Mouse (Mus musculus): Measurements from ENCODE around the gene Doc2b. TPM values are rescaled to one million over a fixed set of nuclear protein-coding genes. Genes with fewer than 3 reads are reported as not detected.

Gene Doc2b
- polyA plus RNA-seq, 1 experiment: 9.3 TPM

- DNase-seq (ENCODE audit: low read depth): no peak
Measured at GRCm38 (mm10) chr11:75813085-75813484, 17.2 kb upstream of the Doc2b start.

GRCm38 (mm10) chr11:75811900-75812299 is 16.1 kb upstream of the Doc2b start:
- peak; percentile 71 for DNase-seq (ENCODE audit: low read depth)
- TF ChIP-seq POLR2A (IDR thresholded peaks at IDR 0.05; ENCODE audit: borderline replicate concordance, extremely low read depth, insufficient read depth, insufficient read length, poor library complexity, severe bottlenecking) (no peak), CTCF (IDR thresholded peaks at IDR 0.05; ENCODE audit: borderline replicate concordance, extremely low read depth, insufficient read depth, insufficient read length) (no peak)

More at GRCm38 (mm10) chr11:75813085-75813484, 17.2 kb upstream of the Doc2b start:
- TF ChIP-seq POLR2A (IDR thresholded peaks at IDR 0.05; ENCODE audit: borderline replicate concordance, extremely low read depth, insufficient read depth, insufficient read length, poor library complexity, severe bottlenecking) (no peak), CTCF (IDR thresholded peaks at IDR 0.05; ENCODE audit: borderline replicate concordance, extremely low read depth, insufficient read depth, insufficient read length) (no peak)

- no peak for TF ChIP-seq CTCF (IDR thresholded peaks at IDR 0.05; ENCODE audit: borderline replicate concordance, extremely low read depth, insufficient read depth, insufficient read length)
- TF ChIP-seq POLR2A (IDR thresholded peaks at IDR 0.05; ENCODE audit: borderline replicate concordance, extremely low read depth, insufficient read depth, insufficient read length, poor library complexity, severe bottlenecking): no peak
- no peak for DNase-seq (ENCODE audit: low read depth)
Measured at GRCm38 (mm10) chr11:75810526-75810925, 14.7 kb upstream of the Doc2b start.

GRCm38 (mm10) chr11:75807486-75807885 is 11.6 kb upstream of the Doc2b start:
- DNase-seq (ENCODE audit: low read depth): no peak
- TF ChIP-seq CTCF (IDR thresholded peaks at IDR 0.05; ENCODE audit: borderline replicate concordance, extremely low read depth, insufficient read depth, insufficient read length) (no peak), POLR2A (IDR thresholded peaks at IDR 0.05; ENCODE audit: borderline replicate concordance, extremely low read depth, insufficient read depth, insufficient read length, poor library complexity, severe bottlenecking) (no peak)

- DNase-seq (ENCODE audit: low read depth): no peak
- TF ChIP-seq POLR2A (IDR thresholded peaks at IDR 0.05; ENCODE audit: borderline replicate concordance, extremely low read depth, insufficient read depth, insufficient read length, poor library complexity, severe bottlenecking) (no peak), CTCF (IDR thresholded peaks at IDR 0.05; ENCODE audit: borderline replicate concordance, extremely low read depth, insufficient read depth, insufficient read length) (no peak)
Measured at GRCm38 (mm10) chr11:75801771-75802550, 6.1 kb upstream of the Doc2b start.

- TF ChIP-seq CTCF (IDR thresholded peaks at IDR 0.05; ENCODE audit: borderline replicate concordance, extremely low read depth, insufficient read depth, insufficient read length) (no peak), POLR2A (IDR thresholded peaks at IDR 0.05; ENCODE audit: borderline replicate concordance, extremely low read depth, insufficient read depth, insufficient read length, poor library complexity, severe bottlenecking) (no peak)
- DNase-seq (ENCODE audit: low read depth): no peak
Measured at GRCm38 (mm10) chr11:75801369-75801768, 5.5 kb upstream of the Doc2b start.

- TF ChIP-seq CTCF (IDR thresholded peaks at IDR 0.05; ENCODE audit: borderline replicate concordance, extremely low read depth, insufficient read depth, insufficient read length) (no peak), POLR2A (IDR thresholded peaks at IDR 0.05; ENCODE audit: borderline replicate concordance, extremely low read depth, insufficient read depth, insufficient read length, poor library complexity, severe bottlenecking) (no peak)
- DNase-seq (ENCODE audit: low read depth): no peak
Measured at GRCm38 (mm10) chr11:75796536-75797246, 842 bp upstream of the Doc2b start.

GRCm38 (mm10) chr11:75795321-75795636 is 570 bp downstream of the Doc2b start:
- TF ChIP-seq POLR2A (IDR thresholded peaks at IDR 0.05; ENCODE audit: borderline replicate concordance, extremely low read depth, insufficient read depth, insufficient read length, poor library complexity, severe bottlenecking) (no peak), CTCF (IDR thresholded peaks at IDR 0.05; ENCODE audit: borderline replicate concordance, extremely low read depth, insufficient read depth, insufficient read length) (no peak)
- no peak for DNase-seq (ENCODE audit: low read depth)

GRCm38 (mm10) chr11:75794602-75795320 is 1.1 kb downstream of the Doc2b start:
- DNase-seq (ENCODE audit: low read depth): no peak

GRCm38 (mm10) chr11:75793351-75793750 is 2.5 kb downstream of the Doc2b start:
- TF ChIP-seq CTCF (IDR thresholded peaks at IDR 0.05; ENCODE audit: borderline replicate concordance, extremely low read depth, insufficient read depth, insufficient read length): no peak
- no peak for TF ChIP-seq POLR2A (IDR thresholded peaks at IDR 0.05; ENCODE audit: borderline replicate concordance, extremely low read depth, insufficient read depth, insufficient read length, poor library complexity, severe bottlenecking)
- DNase-seq (ENCODE audit: low read depth): no peak

More at GRCm38 (mm10) chr11:75794602-75795320, 1.1 kb downstream of the Doc2b start:
- TF ChIP-seq POLR2A (IDR thresholded peaks at IDR 0.05; ENCODE audit: borderline replicate concordance, extremely low read depth, insufficient read depth, insufficient read length, poor library complexity, severe bottlenecking) (no peak), CTCF (IDR thresholded peaks at IDR 0.05; ENCODE audit: borderline replicate concordance, extremely low read depth, insufficient read depth, insufficient read length) (no peak)

GRCm38 (mm10) chr11:75792535-75792934 is 3.3 kb downstream of the Doc2b start:
- TF ChIP-seq CTCF (IDR thresholded peaks at IDR 0.05; ENCODE audit: borderline replicate concordance, extremely low read depth, insufficient read depth, insufficient read length) (no peak), POLR2A (IDR thresholded peaks at IDR 0.05; ENCODE audit: borderline replicate concordance, extremely low read depth, insufficient read depth, insufficient read length, poor library complexity, severe bottlenecking) (no peak)
- DNase-seq (ENCODE audit: low read depth): no peak
